In the genomic region with DNA sequence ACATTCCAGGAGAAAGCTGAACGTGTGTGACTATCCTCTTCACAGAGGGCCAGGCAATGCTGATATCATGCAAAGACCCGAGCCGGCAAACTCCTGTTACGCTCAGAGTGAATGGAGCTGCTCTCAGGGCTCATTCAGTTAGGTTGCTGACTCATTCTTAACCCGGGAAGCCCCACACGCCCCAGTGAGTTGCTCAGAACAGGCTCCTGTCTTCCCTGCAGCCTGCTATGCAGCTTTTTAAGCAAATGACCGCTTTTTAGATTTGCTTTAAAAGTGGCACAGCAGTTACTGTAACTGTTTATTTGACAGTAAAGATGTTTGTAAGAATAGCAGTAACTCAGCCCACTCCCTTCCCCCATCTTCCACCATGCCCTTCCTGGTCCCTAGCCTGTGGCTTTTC, we compare ENCODE assay signal across 8 mouse cellular contexts.
DNase-seq lines count a peak whose midpoint lies in the region; ATAC-seq and TF ChIP-seq lines count a peak whose summit lies in the region.

No protein-coding gene starts in this region.

- H3K4me1 ChIP-seq in heart, adult 2 months (ENCODE audit: control insufficient read depth, insufficient read depth, low read length): peaks cover 26% of the 10 kb centered on the region
- peaks cover 26% of the 10 kb centered on the region for H3K4me1 ChIP-seq in intestine, embryonic 15.5 days (replicated peaks)
- H3K4me1 ChIP-seq in small intestine, adult 2 months (ENCODE audit: control insufficient read depth, insufficient read depth, insufficient read length, low read length): peaks cover 11% of the 10 kb centered on the region; the same call in 1 of the 2 replicates
- peaks cover 8% of the 10 kb centered on the region; the same call in 1 of the 2 replicates for H3K4me1 ChIP-seq in forebrain, embryonic 12.5 days

- whole genome bisulfite sequencing in heart, adult 2 months: 27% methylated on average over 7 of the region's 7 CpGs
- WGBS in intestine, embryonic 15.5 days: 11% methylated on average over 7 of the region's 7 CpGs
- WGBS in small intestine, adult 2 months: 10% methylated on average over 7 of the region's 7 CpGs
- WGBS in forebrain, embryonic 12.5 days: 9% methylated on average over 7 of the region's 7 CpGs

- TF ChIP-seq EP300 in heart, adult 2 months (IDR thresholded peaks at IDR 0.05; ENCODE audit: insufficient read depth, low read depth, low read length): no peak

- H3K36me3 ChIP-seq in heart, adult 2 months (ENCODE audit: control insufficient read depth, insufficient read depth, low read length): no peaks in the 10 kb centered on the region
- no peaks in the 10 kb centered on the region for H3K36me3 ChIP-seq in intestine, embryonic 15.5 days
- no peaks in the 10 kb centered on the region for H3K36me3 ChIP-seq in small intestine, adult 2 months (ENCODE audit: control insufficient read depth, insufficient read depth, low read length)
- H3K36me3 ChIP-seq in forebrain, embryonic 12.5 days (replicated peaks): no peaks in the 10 kb centered on the region

- peak overlapping the region; percentile 38 for H3K4me3 ChIP-seq in heart, adult 2 months
- H3K4me3 ChIP-seq in intestine, embryonic 15.5 days (replicated peaks): peak overlapping the region; percentile 1
- H3K4me3 ChIP-seq in small intestine, adult 2 months (ENCODE audit: low read depth, low read length): peak overlapping the region; percentile 59
- no peak overlapping the region for H3K4me3 ChIP-seq in forebrain, embryonic 12.5 days (replicated peaks)

- H3K79me2 ChIP-seq in heart, adult 2 months (replicated peaks; ENCODE audit: control insufficient read depth, insufficient read depth, low read length): no peaks in the 10 kb centered on the region

- H3K27ac ChIP-seq in heart, adult 2 months: peak overlapping the region; percentile 77
- 0 out of 2 replicates have a peak overlapping the region, but pooled peaks have one; percentile 15 for H3K27ac ChIP-seq in intestine, embryonic 15.5 days
- H3K27ac ChIP-seq in small intestine, adult 2 months (ENCODE audit: insufficient read depth, low read depth, low read length): peak overlapping the region; percentile 60
- H3K27ac ChIP-seq in forebrain, embryonic 12.5 days: no peak overlapping the region

- intact Hi-C loops in heart, adult 2 months (cut with DNase I): loop anchor here (5.0 kb wide), 1 partner anchor 44 kb away; no protein-coding TSS in a partner anchor

- peak in 1 of 2 experiments; percentile 33 for DNase-seq in heart, adult 2 months
- DNase-seq in heart, adult 11 months: no peak
- DNase-seq in CD4-positive helper T cell, adult 2 months (ENCODE audit: low read depth, low spot score): peak; percentile 65
- DNase-seq in c-Kit-positive CD71-negative TER-119-negative erythroid progenitor cells, embryonic 14.5 days (ENCODE audit: low read depth): peak; percentile 51
- no peak for DNase-seq in testis, postnatal 10 days (ENCODE audit: low spot score)

- H3K9me3 ChIP-seq in intestine, embryonic 15.5 days: no peaks in the 10 kb centered on the region
- H3K9me3 ChIP-seq in forebrain, embryonic 12.5 days: no peaks in the 10 kb centered on the region

- peak; percentile 66 for ATAC-seq in intestine, embryonic 15.5 days
- no peak for ATAC-seq in forebrain, embryonic 12.5 days (ENCODE audit: low FRiP score)

- TF ChIP-seq POLR2A in heart, adult 2 months (IDR thresholded peaks at IDR 0.05; ENCODE audit: insufficient read depth, low read depth, low read length): no peak
- TF ChIP-seq POLR2A in small intestine, adult 2 months (IDR thresholded peaks at IDR 0.05; ENCODE audit: low read depth, low read length): no peak

- no peak for TF ChIP-seq CTCF in heart, adult 2 months (IDR thresholded peaks at IDR 0.05)
- no peak for TF ChIP-seq CTCF in small intestine, adult 2 months (IDR thresholded peaks at IDR 0.05; ENCODE audit: extremely low read depth, insufficient read length, insufficient replicate concordance, low read depth, low read length)

- H3K9ac ChIP-seq in heart, adult 2 months (ENCODE audit: low read depth, low read length): peak overlapping the region; percentile 36
- H3K9ac ChIP-seq in intestine, embryonic 15.5 days: no peak overlapping the region
- H3K9ac ChIP-seq in forebrain, embryonic 12.5 days: no peak overlapping the region

- no peaks in the 10 kb centered on the region for H3K27me3 ChIP-seq in heart, adult 2 months (ENCODE audit: control insufficient read depth, insufficient read depth, low read length)
- no peaks in the 10 kb centered on the region for H3K27me3 ChIP-seq in intestine, embryonic 15.5 days (replicated peaks)
- no peaks in the 10 kb centered on the region; the same call in 1 of the 2 replicates for H3K27me3 ChIP-seq in small intestine, adult 2 months (ENCODE audit: control insufficient read depth, insufficient read depth, low read length)
- H3K27me3 ChIP-seq in forebrain, embryonic 12.5 days: 0 out of 2 replicates have a peak, but pooled peaks cover 6% of the 10 kb centered on the region

- H3K4me2 ChIP-seq in intestine, embryonic 15.5 days (replicated peaks): peak overlapping the region; percentile 38
- H3K4me2 ChIP-seq in forebrain, embryonic 12.5 days: no peak overlapping the region

Comparison
In these comparisons a context has a peak if more than half of its experiments do, and no peak if none do; other contexts are left out.
1. DNase-seq: peak in CD4-positive helper T cell, adult 2 months (single experiment) and c-Kit-positive CD71-negative TER-119-negative erythroid progenitor cells, embryonic 14.5 days (single experiment); none in heart, adult 11 months (single experiment) and testis, postnatal 10 days (single experiment).